Mouse (Mus musculus): ENCODE measurements around the gene Dpy19l3. TPM values are rescaled to one million over a fixed set of nuclear protein-coding genes. Genes with fewer than 3 reads are reported as not detected.

Gene Dpy19l3
- polyA plus RNA-seq, 1 experiment from 2014 or later: 42.7 TPM

- no peak for ATAC-seq
- no peak overlapping the region for H3K27ac ChIP-seq
- 80% methylated on average over 11 of the region's 11 CpGs for WGBS
- H3K36me3 ChIP-seq: peaks cover 13% of the 10 kb centered on the region
- no peaks in the 10 kb centered on the region for H3K27me3 ChIP-seq
- peaks cover 34% of the 10 kb centered on the region for H3K4me1 ChIP-seq (replicated peaks)
- no peak overlapping the region for H3K4me2 ChIP-seq (replicated peaks)
- H3K4me3 ChIP-seq (replicated peaks): no peak overlapping the region
- no peak overlapping the region for H3K9ac ChIP-seq (replicated peaks)
- no peaks in the 10 kb centered on the region for H3K9me3 ChIP-seq
Measured at GRCm38 (mm10) chr7:35686216-35686615, 68.0 kb downstream of the Dpy19l3 start.

- H3K9me3 ChIP-seq: no peaks in the 10 kb centered on the region
- peak overlapping the region; percentile 17; the same call in 1 of the 2 replicates for H3K4me2 ChIP-seq (replicated peaks)
- no peaks in the 10 kb centered on the region for H3K36me3 ChIP-seq
- peak overlapping the region; percentile 30; the same call in 1 of the 2 replicates for H3K27ac ChIP-seq
- H3K4me1 ChIP-seq (replicated peaks): peaks cover 34% of the 10 kb centered on the region
- H3K27me3 ChIP-seq: no peaks in the 10 kb centered on the region
- no peak overlapping the region for H3K4me3 ChIP-seq (replicated peaks)
- 46% methylated on average over 6 of the region's 6 CpGs for WGBS
- peak; percentile 67; the same call in 1 of the 2 replicates for ATAC-seq
- H3K9ac ChIP-seq (replicated peaks): no peak overlapping the region
Measured at GRCm38 (mm10) chr7:35683409-35684122, 70.7 kb downstream of the Dpy19l3 start.

GRCm38 (mm10) chr7:35681559-35681958, 72.7 kb downstream of the Dpy19l3 start:
- H3K9ac ChIP-seq (replicated peaks): no peak overlapping the region
- no peaks in the 10 kb centered on the region for H3K36me3 ChIP-seq
- ATAC-seq: no peak
- 85% methylated on average over 3 of the region's 3 CpGs for WGBS
- H3K27me3 ChIP-seq: no peaks in the 10 kb centered on the region
- no peak overlapping the region for H3K4me3 ChIP-seq (replicated peaks)
- H3K9me3 ChIP-seq: no peaks in the 10 kb centered on the region
- H3K4me1 ChIP-seq (replicated peaks): peaks cover 18% of the 10 kb centered on the region
- H3K27ac ChIP-seq: no peak overlapping the region
- no peak overlapping the region for H3K4me2 ChIP-seq (replicated peaks)

- Histone ChIP-seq H3K36me3 (no peaks in the 10 kb centered on the region), H3K9ac (replicated peaks) (no peak overlapping the region), H3K4me3 (replicated peaks) (no peak overlapping the region), H3K27ac (no peak overlapping the region), H3K4me2 (replicated peaks) (no peak overlapping the region), H3K4me1 (replicated peaks) (peaks cover 8% of the 10 kb centered on the region), H3K27me3 (no peaks in the 10 kb centered on the region), H3K9me3 (no peaks in the 10 kb centered on the region)
- no peak for ATAC-seq
- WGBS: 76% methylated on average over 4 of the region's 4 CpGs
Measured at GRCm38 (mm10) chr7:35678976-35679375, 75.3 kb downstream of the Dpy19l3 start.

- no peaks in the 10 kb centered on the region for H3K9me3 ChIP-seq
- H3K27ac ChIP-seq: peak overlapping the region; percentile 65
- H3K9ac ChIP-seq (replicated peaks): no peak overlapping the region
- peak; percentile 78 for ATAC-seq
- H3K4me3 ChIP-seq (replicated peaks): no peak overlapping the region
- peaks cover 20% of the 10 kb centered on the region; the same call in 1 of the 2 replicates for H3K27me3 ChIP-seq
- WGBS: 10% methylated on average over 18 of the region's 18 CpGs
- H3K36me3 ChIP-seq: no peaks in the 10 kb centered on the region
- H3K4me1 ChIP-seq (replicated peaks): peaks cover 30% of the 10 kb centered on the region
- no peak overlapping the region; the same call in 1 of the 2 replicates for H3K4me2 ChIP-seq (replicated peaks)
Measured at GRCm38 (mm10) chr7:35668066-35669041, 85.9 kb downstream of the Dpy19l3 start.

- 41% methylated on average over 16 of the region's 16 CpGs for WGBS
- no peak for ATAC-seq
- Histone ChIP-seq H3K9ac (replicated peaks) (no peak overlapping the region), H3K27ac (0 out of 2 replicates have a peak overlapping the region, but pooled peaks have one; percentile 14), H3K36me3 (no peaks in the 10 kb centered on the region), H3K4me1 (replicated peaks) (peaks cover 25% of the 10 kb centered on the region), H3K4me2 (replicated peaks) (no peak overlapping the region), H3K9me3 (0 out of 2 replicates have a peak, but pooled peaks cover 5% of the 10 kb centered on the region), H3K27me3 (peaks cover 15% of the 10 kb centered on the region; the same call in 1 of the 2 replicates), H3K4me3 (replicated peaks) (no peak overlapping the region)
Measured at GRCm38 (mm10) chr7:35663790-35664376, 90.4 kb downstream of the Dpy19l3 start.

GRCm38 (mm10) chr7:35659173-35659572, 95.1 kb downstream of the Dpy19l3 start:
- ATAC-seq: no peak
- H3K9me3 ChIP-seq: 0 out of 2 replicates have a peak, but pooled peaks cover 5% of the 10 kb centered on the region
- no peak overlapping the region for H3K9ac ChIP-seq (replicated peaks)
- no peak overlapping the region for H3K4me3 ChIP-seq (replicated peaks)
- H3K4me1 ChIP-seq (replicated peaks): peaks cover 8% of the 10 kb centered on the region
- no peak overlapping the region for H3K4me2 ChIP-seq (replicated peaks)
- no peak overlapping the region for H3K27ac ChIP-seq
- no peaks in the 10 kb centered on the region for H3K36me3 ChIP-seq
- H3K27me3 ChIP-seq: no peaks in the 10 kb centered on the region
- WGBS: 65% methylated on average over 3 of the region's 3 CpGs

- no peak overlapping the region for H3K4me2 ChIP-seq (replicated peaks)
- no peak overlapping the region for H3K9ac ChIP-seq (replicated peaks)
Measured at GRCm38 (mm10) chr7:35657829-35658228, 96.4 kb downstream of the Dpy19l3 start.

GRCm38 (mm10) chr7:35651583-35652270, 102.5 kb downstream of the Dpy19l3 start:
- no peak for ATAC-seq
- WGBS: 85% methylated on average over 10 of the region's 10 CpGs
- peaks cover under 1% of the 10 kb centered on the region for H3K4me1 ChIP-seq (replicated peaks)

More at GRCm38 (mm10) chr7:35657829-35658228, 96.4 kb downstream of the Dpy19l3 start:
- Histone ChIP-seq H3K27ac (no peak overlapping the region), H3K4me3 (replicated peaks) (no peak overlapping the region), H3K9me3 (0 out of 2 replicates have a peak, but pooled peaks cover 5% of the 10 kb centered on the region), H3K27me3 (no peaks in the 10 kb centered on the region), H3K36me3 (no peaks in the 10 kb centered on the region), H3K4me1 (replicated peaks) (no peaks in the 10 kb centered on the region)
- no peak for ATAC-seq
- WGBS: 35% methylated on average over 6 of the region's 6 CpGs

GRCm38 (mm10) chr7:35650716-35651410, 103.4 kb downstream of the Dpy19l3 start:
- no peaks in the 10 kb centered on the region for H3K9me3 ChIP-seq
- no peaks in the 10 kb centered on the region for H3K36me3 ChIP-seq
- no peak for ATAC-seq
- no peaks in the 10 kb centered on the region for H3K27me3 ChIP-seq
- no peak overlapping the region for H3K27ac ChIP-seq
- no peak overlapping the region for H3K4me2 ChIP-seq (replicated peaks)
- 63% methylated on average over 11 of the region's 11 CpGs for WGBS
- H3K4me3 ChIP-seq (replicated peaks): no peak overlapping the region
- peaks cover 8% of the 10 kb centered on the region for H3K4me1 ChIP-seq (replicated peaks)
- no peak overlapping the region for H3K9ac ChIP-seq (replicated peaks)

More at GRCm38 (mm10) chr7:35651583-35652270, 102.5 kb downstream of the Dpy19l3 start:
- Histone ChIP-seq H3K36me3 (no peaks in the 10 kb centered on the region), H3K9ac (replicated peaks) (no peak overlapping the region), H3K9me3 (no peaks in the 10 kb centered on the region), H3K27me3 (no peaks in the 10 kb centered on the region), H3K4me3 (replicated peaks) (no peak overlapping the region), H3K27ac (no peak overlapping the region), H3K4me2 (replicated peaks) (no peak overlapping the region)

- WGBS: 50% methylated on average over 3 of the region's 3 CpGs
- Histone ChIP-seq H3K4me2 (replicated peaks) (no peak overlapping the region), H3K36me3 (peaks cover 16% of the 10 kb centered on the region), H3K27ac (no peak overlapping the region), H3K9ac (replicated peaks) (no peak overlapping the region), H3K27me3 (no peaks in the 10 kb centered on the region), H3K4me1 (replicated peaks) (peaks cover 12% of the 10 kb centered on the region), H3K4me3 (replicated peaks) (no peak overlapping the region), H3K9me3 (no peaks in the 10 kb centered on the region)
- no peak for ATAC-seq
Measured at GRCm38 (mm10) chr7:35649071-35649470, 105.2 kb downstream of the Dpy19l3 start.
